Mouse (Mus musculus): Measurements from ENCODE around the gene Dvl3.

GRCm38 (mm10) chr16:20477270-20477669, 39.5 kb upstream of the Dvl3 start:
- no peak for TF ChIP-seq EP300 (optimal IDR thresholded peaks at IDR 0.05)
- TF ChIP-seq CTCF (IDR thresholded peaks at IDR 0.05; ENCODE audit: low read depth) = no peak

Measured in stomach, postnatal 0 days (tissue).